Mouse (Mus musculus) spleen, postnatal 36 days (tissue): ENCODE measurements at regions not wholly inside any gene's neighbourhood (a gene's known extent, or its start where the extent isn't known, plus 50 kb on each side); places are given as distances from the start of the nearest gene placed in this dataset.

Experiments
- DNase-seq, 2 experiments: peaks; one replicate each; pipeline ENCODE4 v3.0.0; 2022; ENCODE audit warnings: low spot score in 2 of 2, mixed read lengths in 1 of 2

GRCm38 (mm10) chr3:52452345-52452744, 184.2 kb downstream of the Foxo1 start:
- no peak for DNase-seq

GRCm38 (mm10) chr3:52446991-52447390, 178.9 kb downstream of the Foxo1 start:
- no peak for DNase-seq

GRCm38 (mm10) chr3:52446500-52446899, 178.4 kb downstream of the Foxo1 start:
- DNase-seq = no peak

- peak; percentile 25 to 45 for DNase-seq
Observed at GRCm38 (mm10) chr3:52444420-52445119, 176.4 kb downstream of the Foxo1 start.

- peak; percentile 92 to 94 for DNase-seq
Observed at GRCm38 (mm10) chr3:52443856-52444255, 175.7 kb downstream of the Foxo1 start.

GRCm38 (mm10) chr3:52429014-52429589, 161.0 kb downstream of the Foxo1 start:
- no peak for DNase-seq

- DNase-seq = peak in 1 of 2 experiments; percentile 13
Observed at GRCm38 (mm10) chr3:52422826-52423225, 154.7 kb downstream of the Foxo1 start.

GRCm38 (mm10) chr3:52416261-52416660, 148.1 kb downstream of the Foxo1 start:
- no peak for DNase-seq

- DNase-seq = no peak
Observed at GRCm38 (mm10) chr3:52415361-52415760, 147.2 kb downstream of the Foxo1 start.

- no peak for DNase-seq
Observed at GRCm38 (mm10) chr3:52414017-52414416, 145.9 kb downstream of the Foxo1 start.

GRCm38 (mm10) chr3:52413187-52413746, 145.1 kb downstream of the Foxo1 start:
- DNase-seq = no peak

GRCm38 (mm10) chr3:52411356-52411755, 143.2 kb downstream of the Foxo1 start:
- DNase-seq = peak in 1 of 2 experiments; percentile 52

- DNase-seq = no peak
Observed at GRCm38 (mm10) chr3:52409465-52409864, 141.3 kb downstream of the Foxo1 start.

- no peak for DNase-seq
Observed at GRCm38 (mm10) chr3:52406778-52407318, 138.7 kb downstream of the Foxo1 start.

- no peak for DNase-seq
Observed at GRCm38 (mm10) chr3:52404636-52405035, 136.5 kb downstream of the Foxo1 start.

GRCm38 (mm10) chr3:52403032-52403431, 134.9 kb downstream of the Foxo1 start:
- no peak for DNase-seq
